Mouse (Mus musculus) activated CD4-positive, CD25-positive, alpha-beta regulatory T cell, adult 4 months (primary cell): ENCODE data around the gene Fzd10. TPM values are rescaled to one million over a fixed set of nuclear protein-coding genes. Genes with fewer than 3 reads are reported as not detected.

ENCODE experiments used
- ATAC-seq: one replicate; pipeline ENCODE4 v1.8.0; 2017
- polyA plus RNA-seq, 2 experiments: library from polyadenylated mRNA; unstranded; fragments of 100-300 nt; shearing (Covaris generic); gene quantifications; one replicate each; pipeline ENCODE4 v1.2.1; 2017

Fzd10 gene
- polyA plus RNA-seq, result not detected

DNA sequence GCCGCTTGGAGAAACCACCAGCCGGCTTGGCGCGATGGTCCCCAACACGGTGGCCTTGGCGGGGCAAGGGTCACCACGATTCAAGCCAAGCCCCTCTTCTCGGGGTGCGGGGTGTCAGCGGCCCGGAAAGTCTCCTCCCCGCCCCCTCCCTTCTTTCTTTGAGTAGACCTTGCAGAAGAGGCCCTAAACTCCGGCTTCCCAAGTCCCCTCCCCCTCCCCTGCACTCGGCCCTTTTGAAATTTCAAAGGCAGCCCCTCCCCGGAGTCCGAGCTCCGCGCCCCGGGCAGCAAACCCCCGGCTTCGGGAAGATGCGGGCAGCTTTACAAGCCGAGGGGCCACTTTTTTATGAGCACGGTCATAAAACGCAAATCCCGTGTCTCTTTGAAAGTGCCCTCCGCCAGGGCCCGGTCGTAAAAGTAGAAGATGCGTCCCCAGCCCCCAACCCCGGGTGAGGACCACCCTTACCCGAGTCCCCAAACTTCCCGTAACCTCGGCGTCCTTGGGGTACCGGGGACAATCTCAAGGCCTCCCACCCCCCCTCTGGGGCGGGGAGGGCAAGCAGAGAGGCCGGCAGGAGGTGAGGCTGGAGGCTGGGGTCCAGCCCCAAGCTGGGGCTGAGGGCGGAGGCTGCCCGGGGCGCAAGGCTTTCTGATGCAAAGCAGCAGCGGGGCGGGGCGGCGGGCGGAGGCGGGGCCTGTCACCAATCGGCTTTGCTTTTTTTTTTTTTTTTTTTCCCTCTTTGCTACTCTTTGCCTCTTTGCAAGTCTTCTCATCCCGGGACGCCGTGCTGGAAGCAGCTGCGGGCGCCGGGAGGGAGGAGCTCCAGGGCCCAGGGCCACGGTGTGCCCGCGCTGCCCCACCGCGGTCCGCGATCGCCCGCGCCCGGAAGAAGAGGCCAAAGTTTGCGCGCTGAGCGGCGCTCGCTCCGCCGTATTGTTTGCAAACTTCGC, at the start of gene Fzd10:
TSS of gene Fzd10 (plus strand) at position 773 of the 950 bp plus-strand sequence.
- no peak for ATAC-seq

DNA sequence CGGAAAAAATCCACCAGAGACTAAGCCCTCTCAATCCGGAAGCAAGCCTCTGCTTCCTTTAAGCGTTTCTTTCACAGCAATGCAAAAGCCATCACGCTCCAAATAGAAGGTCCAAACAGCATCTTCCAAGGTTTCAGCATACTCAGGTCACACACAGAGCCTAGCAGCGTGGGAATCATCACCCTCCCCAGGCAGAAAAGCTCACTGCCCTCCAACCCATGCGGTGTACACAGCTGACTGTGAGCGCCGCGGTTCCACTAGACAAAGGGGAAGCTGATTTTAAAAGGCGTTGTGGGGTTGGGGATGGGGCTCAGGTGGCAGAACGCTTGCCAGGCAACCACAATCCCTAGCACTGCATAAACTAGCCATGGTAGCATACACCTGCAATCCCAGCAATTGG, 49.2 kb upstream of the Fzd10 start:
- ATAC-seq, result no peak

DNA sequence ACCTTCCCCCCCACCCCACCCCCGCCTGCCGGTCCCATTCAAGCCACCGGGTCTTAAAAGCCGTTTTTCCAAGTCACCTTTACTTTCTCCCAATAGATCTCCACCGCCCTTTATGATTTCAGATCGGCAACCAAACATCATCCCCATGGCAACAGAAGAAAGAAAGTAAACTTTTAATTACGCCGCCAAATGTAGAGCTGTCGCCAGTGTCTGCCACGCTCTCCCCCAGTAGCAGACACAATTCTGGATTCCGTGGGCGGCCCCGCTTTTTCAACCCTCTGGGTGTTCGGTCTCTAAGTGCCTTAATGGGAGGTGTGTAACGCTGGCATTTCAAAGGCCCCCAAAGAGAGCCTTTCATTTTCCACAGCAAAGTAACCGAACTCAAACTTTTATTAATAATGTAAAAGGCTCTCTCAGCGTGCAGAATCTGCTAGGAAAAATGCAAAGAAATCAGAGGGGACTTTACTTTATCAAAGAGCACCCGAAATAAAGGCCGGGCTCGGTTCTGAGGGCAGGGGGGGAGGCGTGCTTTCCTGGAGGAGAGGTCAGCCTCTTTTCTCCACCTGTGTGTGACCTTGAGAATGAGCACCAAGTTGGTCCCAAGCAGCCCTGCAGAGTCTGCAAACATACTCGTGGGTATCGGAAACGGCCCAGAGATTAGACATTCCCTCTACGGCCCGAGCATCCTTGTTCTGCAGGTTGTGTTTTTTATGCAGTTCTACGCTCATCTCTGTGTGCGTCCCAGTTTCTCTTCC, 48.3 kb upstream of the Fzd10 start:
- ATAC-seq, result no peak

DNA sequence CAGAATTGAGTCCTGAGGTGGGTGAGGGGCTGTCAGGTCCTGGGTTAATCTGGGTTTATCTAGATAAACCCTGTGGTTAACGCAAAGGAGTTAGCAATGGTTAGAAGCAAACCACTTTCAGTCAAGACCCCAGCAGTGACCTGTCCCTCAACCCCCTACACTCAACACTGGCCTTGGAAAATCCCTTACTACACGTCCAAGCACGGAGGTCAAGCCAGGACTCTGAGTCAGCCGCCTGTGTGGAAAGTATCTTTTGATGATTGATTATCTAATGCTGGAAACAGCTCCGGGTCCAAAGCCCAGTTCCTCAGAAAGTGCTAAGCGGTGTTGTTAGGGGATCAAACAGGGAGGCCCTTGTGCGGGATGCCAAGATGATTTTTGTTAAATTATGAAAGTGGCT, 42.5 kb upstream of the Fzd10 start:
- ATAC-seq, result no peak

DNA sequence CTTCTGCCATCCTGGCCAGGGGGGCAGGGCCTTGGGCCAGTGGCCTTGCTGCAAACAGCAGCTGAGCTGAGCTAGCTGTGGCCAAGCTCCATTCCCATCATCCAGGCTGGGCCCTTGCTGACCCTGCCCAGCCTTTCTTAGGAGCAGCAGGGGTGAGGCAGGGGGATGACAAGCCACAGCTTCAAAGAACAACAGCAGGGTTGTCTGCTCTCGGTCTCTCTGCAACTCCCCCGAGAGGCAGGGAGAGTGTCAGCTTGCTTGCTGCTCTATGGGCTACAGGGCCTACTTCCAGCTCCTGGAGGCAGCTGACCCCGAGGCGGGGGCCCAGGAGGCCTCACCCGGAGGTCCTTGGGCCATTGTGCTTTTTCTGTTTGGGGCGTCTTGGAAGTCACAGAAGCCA, 33.3 kb upstream of the Fzd10 start:
- ATAC-seq, result no peak

DNA sequence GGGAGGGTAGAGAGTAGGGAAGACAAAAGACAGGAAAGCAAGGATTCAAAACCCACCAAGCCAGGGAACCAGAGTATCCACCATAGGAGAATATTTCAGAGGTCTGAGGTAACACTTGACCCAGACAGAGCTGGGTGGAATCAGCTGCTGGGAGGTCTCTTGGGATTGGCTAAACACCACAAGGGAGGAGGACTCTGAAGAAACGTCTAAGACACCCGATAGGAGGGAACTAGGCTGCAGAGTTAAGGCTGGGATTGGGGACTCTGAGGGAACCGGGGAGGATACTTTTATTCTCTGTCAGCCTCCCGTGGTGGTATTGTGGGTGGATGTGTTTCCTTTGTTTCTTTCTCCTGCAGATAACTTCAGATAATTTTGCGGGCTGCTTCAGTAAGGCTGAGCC, 31.7 kb upstream of the Fzd10 start:
- ATAC-seq, result no peak

DNA sequence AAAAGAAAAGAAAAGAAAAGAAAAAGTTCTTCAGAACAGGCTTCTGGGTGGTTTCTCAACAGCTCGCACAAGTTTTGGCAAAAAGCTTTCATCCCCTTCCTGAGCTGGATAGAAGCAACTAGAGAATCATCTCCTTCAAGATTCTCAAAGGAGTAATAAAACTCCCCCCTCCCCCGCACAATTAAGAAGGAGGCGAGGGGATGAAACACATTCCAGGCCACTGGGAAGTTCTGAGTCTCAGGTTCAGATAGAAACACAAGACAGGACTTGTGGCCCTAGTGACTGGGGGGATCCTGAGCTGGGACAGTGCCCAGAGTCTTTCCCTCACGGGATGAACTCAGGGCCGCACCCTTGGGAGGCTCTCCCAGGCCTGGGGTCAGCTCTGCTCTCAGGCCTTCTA, 30.6 kb upstream of the Fzd10 start:
- no peak for ATAC-seq

DNA sequence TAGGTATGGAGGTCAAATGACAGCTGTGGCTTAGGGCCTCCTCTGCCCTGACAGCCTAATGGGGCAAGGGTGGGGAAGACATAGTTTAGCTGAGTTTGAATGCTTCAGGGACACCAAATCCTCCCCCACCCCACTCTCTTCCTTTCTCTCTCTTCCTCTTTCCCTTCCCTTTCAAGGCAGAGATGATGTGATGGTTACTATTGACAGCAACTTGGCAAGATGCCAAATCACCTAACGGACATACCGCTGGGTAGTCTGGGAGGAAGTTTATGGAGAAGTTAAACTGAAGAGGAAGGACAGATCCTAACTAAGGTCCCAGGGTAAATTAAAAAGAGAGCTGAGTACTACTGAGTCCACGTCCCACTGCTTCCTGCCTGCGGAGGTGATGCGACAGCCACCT, 29.8 kb upstream of the Fzd10 start:
- no peak for ATAC-seq

DNA sequence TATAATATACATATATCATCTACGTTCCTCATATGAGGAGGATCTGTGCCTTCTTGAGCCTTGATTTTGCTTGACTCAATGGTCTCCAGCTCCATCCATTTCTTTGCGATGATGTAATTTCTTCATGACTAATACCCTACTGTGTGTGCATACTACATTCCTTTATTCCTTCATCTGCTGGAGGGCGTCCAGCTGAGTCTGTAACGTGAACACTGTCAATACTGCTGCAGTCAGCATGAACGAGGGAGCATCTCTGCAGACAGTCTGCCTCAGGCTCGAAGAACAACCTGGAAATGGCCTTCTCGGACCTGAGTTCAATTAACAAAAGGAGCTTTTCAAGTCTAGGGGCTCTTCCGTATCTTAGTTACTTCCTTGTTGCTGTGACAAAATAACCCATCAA, 28.9 kb upstream of the Fzd10 start:
- ATAC-seq, result no peak

DNA sequence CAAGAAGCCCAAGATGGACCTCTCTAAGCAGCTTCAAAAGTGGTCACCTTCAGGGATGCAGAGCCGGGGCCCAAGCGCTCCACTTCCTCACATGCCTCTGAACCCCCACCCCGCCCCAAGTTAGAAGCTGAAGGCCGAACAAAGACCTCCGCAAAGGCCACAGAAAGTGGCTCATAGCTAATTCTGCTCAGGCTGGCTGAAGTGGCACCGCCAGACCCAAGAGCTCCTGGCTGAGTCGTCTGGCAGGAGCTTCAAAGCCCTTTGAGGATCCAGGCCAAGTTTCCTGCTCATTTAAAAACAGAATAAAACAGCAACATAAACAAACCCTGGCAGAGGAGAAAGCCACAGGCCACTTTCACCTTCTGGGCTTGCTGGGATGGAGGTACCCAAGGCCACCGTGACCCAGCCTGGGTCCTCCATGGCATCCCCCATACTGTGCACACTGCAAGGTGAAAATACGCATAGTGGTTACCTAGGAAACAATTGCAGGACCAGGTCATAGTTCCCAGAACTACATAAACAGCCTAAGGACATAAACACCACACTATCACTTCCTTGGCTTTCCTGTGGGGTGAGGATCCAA, 24.6 kb upstream of the Fzd10 start:
- no peak for ATAC-seq

DNA sequence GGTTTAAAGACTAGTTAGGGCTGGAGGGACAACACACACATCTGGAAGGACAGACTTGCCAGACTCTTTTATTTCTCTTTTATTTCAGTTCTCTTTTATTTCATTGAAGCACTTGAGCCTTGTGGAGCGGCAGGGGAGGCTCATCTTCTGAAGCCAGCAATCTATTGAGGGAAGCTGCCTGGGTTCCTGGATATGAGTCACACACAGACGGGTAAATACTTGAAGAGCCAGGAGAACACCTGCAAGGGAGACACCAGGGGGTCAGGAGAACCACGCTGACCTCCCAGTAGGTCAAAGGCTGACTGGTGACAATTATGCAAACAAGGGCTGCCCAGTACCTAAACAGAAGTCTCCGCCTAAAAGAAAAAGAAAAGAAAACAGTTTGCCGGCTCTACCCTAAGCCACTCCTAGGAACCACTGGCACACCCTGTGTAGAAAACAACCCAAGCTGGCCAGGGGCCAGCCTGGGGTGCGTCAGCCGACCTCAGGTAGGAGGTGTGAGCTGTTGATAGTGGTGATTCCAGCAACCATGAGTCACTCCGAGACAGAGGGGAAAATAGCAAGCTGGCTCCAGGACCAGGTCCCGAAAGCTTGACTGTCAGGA, 21.5 kb upstream of the Fzd10 start:
- no peak for ATAC-seq

DNA sequence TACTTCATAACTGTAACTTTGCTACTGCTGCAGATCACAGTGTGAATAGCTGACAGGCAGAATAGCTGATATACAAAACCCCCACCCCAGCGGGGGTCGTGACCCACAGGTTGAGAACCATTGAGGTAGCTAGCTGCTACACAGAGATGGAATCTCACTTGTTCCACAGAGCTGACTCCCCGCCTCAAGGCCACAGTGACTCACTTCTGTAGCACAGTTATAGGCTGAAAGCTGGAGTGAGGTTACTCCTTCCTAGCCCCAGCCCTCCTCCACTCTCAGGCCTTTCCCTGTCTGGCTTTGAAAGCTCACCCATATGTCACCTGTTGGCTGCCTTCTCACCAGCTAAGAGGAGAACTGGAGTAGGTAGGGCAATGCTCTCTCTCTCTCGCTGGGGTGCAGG, 19.7 kb upstream of the Fzd10 start:
- ATAC-seq, result no peak

DNA sequence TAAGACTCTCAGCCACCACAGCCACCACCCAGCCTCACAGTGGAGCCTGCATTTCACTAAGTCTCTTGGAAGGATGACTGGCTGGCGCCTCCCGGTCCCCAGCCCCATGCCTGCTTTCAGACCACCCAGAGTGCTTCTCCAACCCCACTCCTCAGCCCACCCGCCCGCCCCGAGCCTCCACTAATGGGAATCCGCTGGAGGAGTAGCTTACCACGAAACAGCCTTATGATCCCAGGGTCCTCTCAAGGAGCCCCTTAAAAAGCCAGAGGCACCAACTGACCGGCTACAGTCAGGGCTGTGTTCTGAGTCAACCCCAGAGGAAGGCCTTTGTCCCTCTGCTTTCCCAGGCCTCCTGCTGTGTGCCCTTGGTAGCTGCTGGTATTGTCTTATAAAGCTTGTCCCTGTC, 19.1 kb upstream of the Fzd10 start:
- ATAC-seq, result no peak

DNA sequence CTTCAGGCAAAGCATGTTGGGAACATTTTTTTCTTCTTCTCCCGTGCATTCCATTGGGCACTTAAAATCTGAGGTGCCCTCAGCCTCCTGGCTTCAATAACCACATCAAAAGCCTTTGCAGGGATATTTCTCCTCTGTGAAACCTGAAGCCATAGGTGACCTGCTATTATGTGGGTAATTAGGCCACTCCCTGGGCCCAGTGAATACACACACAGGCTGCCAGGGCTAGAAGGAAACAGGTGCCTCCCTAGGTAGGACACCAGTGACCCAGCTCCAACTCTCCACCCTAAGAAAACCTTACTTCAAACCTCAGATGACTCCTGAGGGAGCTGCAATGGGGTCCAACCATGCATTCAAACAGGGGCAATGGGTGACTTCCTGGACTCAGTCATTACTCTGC, 11.4 kb upstream of the Fzd10 start:
- no peak for ATAC-seq

DNA sequence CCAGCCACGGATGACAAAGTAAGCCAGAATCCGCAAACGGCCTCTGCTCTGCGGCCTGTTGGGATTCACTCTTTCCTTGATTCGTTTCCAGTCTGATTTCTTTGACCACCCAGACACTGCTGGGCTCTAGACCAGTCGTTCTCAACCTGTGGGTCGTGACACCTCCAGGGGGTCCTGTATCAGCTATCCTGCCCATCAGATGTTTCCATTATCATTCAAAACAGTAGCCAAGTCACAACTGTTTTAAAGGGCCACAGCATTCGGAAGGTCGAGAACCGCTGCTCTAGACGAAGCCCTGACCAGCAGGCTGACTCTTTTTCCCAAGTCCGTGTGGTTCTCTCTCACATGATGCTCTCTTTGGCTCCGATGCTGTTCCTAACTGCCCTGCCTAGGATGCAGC, 7.2 kb upstream of the Fzd10 start:
- ATAC-seq, result no peak

DNA sequence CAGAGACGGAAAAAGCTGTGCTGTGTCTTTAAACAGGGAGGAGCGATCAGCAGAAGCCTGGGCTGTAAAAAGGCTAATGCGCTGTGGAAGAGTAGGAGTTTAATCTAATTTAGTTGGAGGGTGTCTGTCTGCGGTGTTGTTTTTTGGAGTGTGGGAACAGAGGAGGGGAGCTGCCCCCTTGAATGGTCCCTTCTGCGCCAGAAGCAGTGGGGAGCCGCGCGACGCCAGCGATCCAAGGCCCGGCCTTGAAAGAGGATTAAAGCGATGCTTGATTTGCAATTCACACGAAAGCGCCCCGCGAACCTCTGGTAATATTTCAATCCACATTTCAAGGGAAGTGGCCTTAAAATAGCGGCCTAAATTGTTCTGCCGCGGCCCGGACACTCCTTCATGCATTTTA, 3.8 kb upstream of the Fzd10 start:
- ATAC-seq, result no peak

DNA sequence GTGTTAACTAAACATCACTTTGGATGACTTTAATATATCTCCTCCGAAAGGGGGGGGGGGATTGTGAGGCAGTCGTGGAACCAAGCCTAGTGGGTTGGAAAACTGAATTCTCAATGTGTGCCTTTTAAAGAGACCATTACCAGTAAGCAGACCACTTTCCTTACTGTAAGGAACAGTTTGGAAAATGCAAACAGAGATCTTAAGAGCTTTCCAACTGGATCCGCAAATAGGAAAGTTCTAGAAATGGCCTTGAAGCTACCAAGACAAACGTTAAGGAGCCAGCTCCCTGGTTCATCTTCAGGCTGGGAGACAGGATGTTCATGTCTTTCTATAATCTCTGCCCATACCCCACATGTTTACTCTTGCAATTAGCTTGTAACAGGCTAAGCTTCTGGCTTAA, 3.3 kb upstream of the Fzd10 start:
- no peak for ATAC-seq

DNA sequence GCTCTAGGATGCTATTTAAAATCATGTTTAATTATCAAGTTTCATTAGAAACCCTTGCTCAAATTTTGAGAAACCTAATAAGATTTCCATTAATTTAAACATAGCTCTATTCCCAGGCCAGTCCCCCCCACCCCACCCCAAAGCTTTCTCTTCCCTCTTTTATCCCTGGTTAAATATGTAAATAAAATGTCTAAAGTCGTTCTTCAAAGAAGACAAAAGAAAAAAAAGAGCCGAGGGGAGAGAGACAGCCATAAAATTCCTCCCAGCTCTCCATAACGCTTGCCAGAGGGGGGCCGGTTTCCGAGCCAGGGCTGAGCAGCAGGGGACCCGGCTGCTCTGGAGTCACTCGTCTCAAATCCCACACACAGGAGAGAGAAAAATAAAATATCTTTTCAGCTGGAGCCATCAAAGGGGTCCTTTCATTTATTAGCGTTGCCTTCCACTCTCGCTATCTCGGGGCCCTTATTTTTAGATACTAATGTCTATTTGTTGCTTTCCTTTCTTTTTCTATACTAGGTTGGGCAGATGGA, 2.4 kb upstream of the Fzd10 start:
- ATAC-seq, result no peak

DNA sequence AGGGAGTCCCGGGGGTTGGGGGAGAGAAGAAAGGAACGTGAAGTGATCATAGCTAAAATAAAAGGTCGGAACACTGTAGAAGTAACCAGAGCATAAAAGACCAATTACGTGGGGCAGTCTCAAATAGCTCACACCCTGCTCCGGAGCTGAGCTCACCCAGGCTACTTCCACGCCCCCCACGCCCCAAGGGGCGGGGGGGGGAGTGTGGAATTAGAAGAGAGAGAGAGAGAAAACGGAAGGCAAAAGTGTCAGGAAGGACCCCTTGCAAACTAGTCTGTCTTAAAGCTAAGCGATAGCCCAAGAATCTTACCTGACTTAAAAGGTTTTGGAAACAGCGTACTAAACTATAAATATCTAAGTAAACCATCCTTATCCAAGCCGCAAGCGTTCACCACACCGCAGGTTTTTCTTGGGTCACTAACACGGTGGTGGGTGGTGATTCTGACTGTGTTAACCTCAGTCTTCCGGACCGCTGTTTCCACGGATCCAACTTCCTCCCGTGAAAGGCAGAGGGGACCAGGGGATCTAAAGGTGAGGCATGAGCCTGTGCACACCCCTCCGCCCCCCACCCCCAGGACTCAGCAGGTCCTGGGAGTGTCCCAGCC, 1.8 kb upstream of the Fzd10 start:
- no peak for ATAC-seq

DNA sequence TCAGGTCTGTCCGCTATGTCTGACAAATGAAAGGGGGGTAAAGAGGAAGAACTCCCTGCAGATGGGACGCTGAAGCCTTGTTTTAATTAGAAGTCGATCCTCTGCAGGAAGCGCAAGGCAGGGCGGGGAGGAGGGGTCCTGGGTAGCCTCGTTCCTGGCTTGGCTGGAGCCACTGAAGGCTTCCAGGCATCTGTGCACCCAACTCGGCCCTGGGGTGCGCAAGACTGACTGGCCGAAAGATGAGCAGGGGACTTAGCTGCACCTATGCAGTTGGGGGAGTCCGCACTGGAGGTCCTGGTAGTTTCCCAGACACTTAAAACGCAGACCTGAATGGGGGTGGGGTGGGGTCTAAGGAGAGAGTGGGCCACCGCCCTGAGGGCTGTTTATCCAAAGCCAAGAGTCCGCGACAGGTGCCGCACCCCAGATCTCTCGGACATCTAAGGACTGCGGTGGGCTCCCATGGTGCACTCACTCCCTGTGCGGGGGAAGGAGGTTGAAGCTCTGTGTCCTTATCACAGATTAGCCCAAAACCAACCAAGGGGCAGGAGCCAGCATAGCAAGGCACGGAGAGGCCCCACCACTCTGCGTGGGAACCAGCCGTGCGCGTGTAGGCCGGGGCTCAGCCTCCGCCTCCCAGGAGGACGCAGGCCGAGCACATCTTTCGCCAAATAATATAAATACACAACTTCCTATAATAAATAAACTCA, 1.1 kb upstream of the Fzd10 start:
- no peak for ATAC-seq
